Mouse (Mus musculus): ENCODE measurements around the gene Adam1b. TPM values are rescaled to one million over a fixed set of nuclear protein-coding genes. Genes with fewer than 3 reads are reported as not detected.

Gene Adam1b
- polyA plus RNA-seq, 1 experiment = 0.02 TPM

- H3ac ChIP-seq (ENCODE audit: control insufficient read depth, insufficient read length) = peak overlapping the region; percentile 89
Observed at GRCm38 (mm10) chr5:121452906-121453305, 50.3 kb downstream of the Adam1b start.

GRCm38 (mm10) chr5:121452026-121452869 lies 51.0 kb downstream of the Adam1b start, which contains the start of gene Erp29:
Gene Erp29 (minus strand): TSS chr5:121452506.
- TF ChIP-seq E2F4 (IDR thresholded peaks at IDR 0.05; ENCODE audit: insufficient read depth) (no peak), MYOG (IDR thresholded peaks at IDR 0.05; ENCODE audit: control insufficient read depth in 1 of 3, insufficient read depth in 1 of 3, insufficient read length in 2 of 3, low read depth in 2 of 3) (peak in 2 of 3 experiments; percentile 6 to 35), REST (IDR thresholded peaks at IDR 0.05; ENCODE audit: insufficient read depth, insufficient read length) (peak; percentile 37), POLR2A (IDR thresholded peaks at IDR 0.05; ENCODE audit: insufficient read length, low read depth) (peak; percentile 96), USF1 (IDR thresholded peaks at IDR 0.05; ENCODE audit: low read depth) (no peak), POLR2AphosphoS2 (IDR thresholded peaks at IDR 0.05; ENCODE audit: insufficient read length, low read depth) (peak; percentile 100)
- Histone ChIP-seq H3K4me3 (peak within 1 kb of the TSS; percentile 95), H3K27me3 (ENCODE audit: control insufficient read depth, insufficient read depth, insufficient read length) (no peaks in the 10 kb centered on the region), H3K79me2 (ENCODE audit: control insufficient read depth, insufficient read depth) (peaks cover 26% of the 10 kb centered on the region), H3K36me3 (ENCODE audit: control insufficient read depth, insufficient read depth) (peaks cover 4% of the 10 kb centered on the region), H3ac (ENCODE audit: control insufficient read depth, insufficient read length) (peak within 1 kb of the TSS; percentile 89), H3K4me2 (ENCODE audit: low read depth) (peak within 1 kb of the TSS; percentile 92)

More at GRCm38 (mm10) chr5:121452906-121453305, 50.3 kb downstream of the Adam1b start:
- Histone ChIP-seq H3K4me2 (ENCODE audit: low read depth) (peak overlapping the region; percentile 81), H3K4me3 (peak overlapping the region; percentile 95), H3K27me3 (ENCODE audit: control insufficient read depth, insufficient read depth, insufficient read length) (no peaks in the 10 kb centered on the region), H3K79me2 (ENCODE audit: control insufficient read depth, insufficient read depth) (peaks cover 26% of the 10 kb centered on the region), H3K36me3 (ENCODE audit: control insufficient read depth, insufficient read depth) (peaks cover under 1% of the 10 kb centered on the region)
- no peak for TF ChIP-seq MYOD1 (IDR thresholded peaks at IDR 0.05; ENCODE audit: control insufficient read depth in 1 of 3, insufficient read length in 2 of 3, low read depth in 2 of 3)
- TF ChIP-seq TCF12 (IDR thresholded peaks at IDR 0.05; ENCODE audit: insufficient read depth, poor library complexity, severe bottlenecking) = no peak
- TF ChIP-seq CEBPB (IDR thresholded peaks at IDR 0.05; ENCODE audit: insufficient read depth, poor library complexity, severe bottlenecking) = no peak
- no peak for TF ChIP-seq USF1 (IDR thresholded peaks at IDR 0.05; ENCODE audit: low read depth)
- TF ChIP-seq E2F4 (IDR thresholded peaks at IDR 0.05; ENCODE audit: insufficient read depth) = no peak
- no peak for TF ChIP-seq REST (IDR thresholded peaks at IDR 0.05; ENCODE audit: insufficient read depth, insufficient read length)
- TF ChIP-seq MAX (IDR thresholded peaks at IDR 0.05; ENCODE audit: low read depth) = no peak
- TF ChIP-seq POLR2A (IDR thresholded peaks at IDR 0.05; ENCODE audit: insufficient read length, low read depth) = no peak
- TF ChIP-seq SRF (IDR thresholded peaks at IDR 0.05; ENCODE audit: control insufficient read depth, insufficient read length, low read depth) = no peak
- no peak for TF ChIP-seq TCF3 (IDR thresholded peaks at IDR 0.05; ENCODE audit: insufficient read length, low read depth)
- no peak for TF ChIP-seq MYOG (IDR thresholded peaks at IDR 0.05; ENCODE audit: control insufficient read depth in 1 of 3, insufficient read depth in 1 of 3, insufficient read length in 2 of 3, low read depth in 2 of 3)
- no peak for TF ChIP-seq POLR2AphosphoS2 (IDR thresholded peaks at IDR 0.05; ENCODE audit: insufficient read length, low read depth)

GRCm38 (mm10) chr5:121451644-121452025 lies 51.6 kb downstream of the Adam1b start, which contains the start of gene Tmem116:
Gene Tmem116 (plus strand): TSS chr5:121451893.
- H3K4me3 ChIP-seq = peak within 1 kb of the TSS; percentile 95
- peak within 1 kb of the TSS; percentile 89 for H3ac ChIP-seq (ENCODE audit: control insufficient read depth, insufficient read length)
- H3K4me2 ChIP-seq (ENCODE audit: low read depth) = peak within 1 kb of the TSS; percentile 92
- H3K36me3 ChIP-seq (ENCODE audit: control insufficient read depth, insufficient read depth) = peaks cover 4% of the 10 kb centered on the region
- peaks cover 26% of the 10 kb centered on the region for H3K79me2 ChIP-seq (ENCODE audit: control insufficient read depth, insufficient read depth)
- TF ChIP-seq CEBPB (IDR thresholded peaks at IDR 0.05; ENCODE audit: insufficient read depth, poor library complexity, severe bottlenecking) (no peak), POLR2A (IDR thresholded peaks at IDR 0.05; ENCODE audit: insufficient read length, low read depth) (no peak), TCF3 (IDR thresholded peaks at IDR 0.05; ENCODE audit: insufficient read length, low read depth) (no peak), POLR2AphosphoS2 (IDR thresholded peaks at IDR 0.05; ENCODE audit: insufficient read length, low read depth) (peak; percentile 34)
- H3K27me3 ChIP-seq (ENCODE audit: control insufficient read depth, insufficient read depth, insufficient read length) = no peaks in the 10 kb centered on the region

GRCm38 (mm10) chr5:121451203-121451602 lies 52.0 kb downstream of the Adam1b start:
- no peaks in the 10 kb centered on the region for H3K27me3 ChIP-seq (ENCODE audit: control insufficient read depth, insufficient read depth, insufficient read length)
- peak overlapping the region; percentile 92 for H3K4me2 ChIP-seq (ENCODE audit: low read depth)
- H3K36me3 ChIP-seq (ENCODE audit: control insufficient read depth, insufficient read depth) = peaks cover 4% of the 10 kb centered on the region
- H3K79me2 ChIP-seq (ENCODE audit: control insufficient read depth, insufficient read depth) = peaks cover 26% of the 10 kb centered on the region
- H3K4me3 ChIP-seq = peak overlapping the region; percentile 95
- H3ac ChIP-seq (ENCODE audit: control insufficient read depth, insufficient read length) = peak overlapping the region; percentile 89
- no peak for TF ChIP-seq POLR2A (IDR thresholded peaks at IDR 0.05; ENCODE audit: insufficient read length, low read depth)
- TF ChIP-seq MAX (IDR thresholded peaks at IDR 0.05; ENCODE audit: low read depth) = no peak
- TF ChIP-seq POLR2AphosphoS2 (IDR thresholded peaks at IDR 0.05; ENCODE audit: insufficient read length, low read depth) = no peak

- peaks cover 26% of the 10 kb centered on the region for H3K79me2 ChIP-seq (ENCODE audit: control insufficient read depth, insufficient read depth)
- no peak for TF ChIP-seq SRF (IDR thresholded peaks at IDR 0.05; ENCODE audit: control insufficient read depth, insufficient read length, low read depth)
- no peak for TF ChIP-seq REST (IDR thresholded peaks at IDR 0.05; ENCODE audit: insufficient read depth, insufficient read length)
- no peak for TF ChIP-seq CEBPB (IDR thresholded peaks at IDR 0.05; ENCODE audit: insufficient read depth, poor library complexity, severe bottlenecking)
- TF ChIP-seq USF1 (IDR thresholded peaks at IDR 0.05; ENCODE audit: low read depth) = no peak
- TF ChIP-seq TCF12 (IDR thresholded peaks at IDR 0.05; ENCODE audit: insufficient read depth, poor library complexity, severe bottlenecking) = no peak
- no peak for TF ChIP-seq MYOD1 (IDR thresholded peaks at IDR 0.05; ENCODE audit: control insufficient read depth in 1 of 3, insufficient read length in 2 of 3, low read depth in 2 of 3)
- TF ChIP-seq MAX (IDR thresholded peaks at IDR 0.05; ENCODE audit: low read depth) = no peak
- TF ChIP-seq POLR2A (IDR thresholded peaks at IDR 0.05; ENCODE audit: insufficient read length, low read depth) = no peak
- no peak for TF ChIP-seq TCF3 (IDR thresholded peaks at IDR 0.05; ENCODE audit: insufficient read length, low read depth)
- no peak for TF ChIP-seq E2F4 (IDR thresholded peaks at IDR 0.05; ENCODE audit: insufficient read depth)
- no peak for TF ChIP-seq POLR2AphosphoS2 (IDR thresholded peaks at IDR 0.05; ENCODE audit: insufficient read length, low read depth)
- TF ChIP-seq MYOG (IDR thresholded peaks at IDR 0.05; ENCODE audit: control insufficient read depth in 1 of 3, insufficient read depth in 1 of 3, insufficient read length in 2 of 3, low read depth in 2 of 3) = no peak
- H3K4me2 ChIP-seq (ENCODE audit: low read depth) = peak overlapping the region; percentile 92
- no peaks in the 10 kb centered on the region for H3K27me3 ChIP-seq (ENCODE audit: control insufficient read depth, insufficient read depth, insufficient read length)
- no peak overlapping the region for H3ac ChIP-seq (ENCODE audit: control insufficient read depth, insufficient read length)
- H3K4me3 ChIP-seq = peak overlapping the region; percentile 95
- peaks cover 4% of the 10 kb centered on the region for H3K36me3 ChIP-seq (ENCODE audit: control insufficient read depth, insufficient read depth)
Observed at GRCm38 (mm10) chr5:121450476-121450875, 52.8 kb downstream of the Adam1b start.

Data from myocyte (in vitro differentiated cells).